Mouse (Mus musculus): ENCODE data around the gene Gemin6. TPM values are rescaled to one million over a fixed set of nuclear protein-coding genes. Genes with fewer than 3 reads are reported as not detected.

Gene Gemin6
- polyA plus RNA-seq, 1 experiment from 2014 or later = 18.8 TPM

Other genes with a start within 250 kb of the Gemin6 start
- 55.8 and 56.0 TPM in 2 replicates for gene Hnrnpll, start 162.1 kb upstream of the Gemin6 start, polyA plus RNA-seq (2015; fragmentation: Nextera tagmentation; extraction: Ambion mirVana)
- 1.9 and 4.0 TPM in 2 replicates for gene Galm, start 97.0 kb upstream of the Gemin6 start, polyA plus RNA-seq (2015; fragmentation: Nextera tagmentation; extraction: Ambion mirVana)
- 356 and 410 TPM in 2 replicates for gene Srsf7, start 17.1 kb upstream of the Gemin6 start, polyA plus RNA-seq (2015; fragmentation: Nextera tagmentation; extraction: Ambion mirVana)
- gene Ttc39d, start 17.0 kb upstream of the Gemin6 start, polyA plus RNA-seq (2015; fragmentation: Nextera tagmentation; extraction: Ambion mirVana) = 0.10 TPM in 1 of 2 replicates, not detected in the other
- 45.4 and 51.6 TPM in 2 replicates for gene Morn2, start 65.8 kb downstream of the Gemin6 start, polyA plus RNA-seq (2015; fragmentation: Nextera tagmentation; extraction: Ambion mirVana)
- 43.0 and 50.5 TPM in 2 replicates for gene Dhx57, start 66.0 kb downstream of the Gemin6 start, polyA plus RNA-seq (2015; fragmentation: Nextera tagmentation; extraction: Ambion mirVana)
- 0.96 and 1.1 TPM in 2 replicates for gene Arhgef33, start 83.0 kb downstream of the Gemin6 start, polyA plus RNA-seq (2015; fragmentation: Nextera tagmentation; extraction: Ambion mirVana)
- gene Gm10190, start 149.1 kb downstream of the Gemin6 start, polyA plus RNA-seq (2015; fragmentation: Nextera tagmentation; extraction: Ambion mirVana) = 2.5 and 3.7 TPM in 2 replicates